Mouse (Mus musculus): Measurements from ENCODE around the gene Celsr3. TPM values are rescaled to one million over a fixed set of nuclear protein-coding genes. Genes with fewer than 3 reads are reported as not detected.

The Celsr3 gene
- polyA plus RNA-seq, 1 experiment = 2.1 TPM

DNA sequence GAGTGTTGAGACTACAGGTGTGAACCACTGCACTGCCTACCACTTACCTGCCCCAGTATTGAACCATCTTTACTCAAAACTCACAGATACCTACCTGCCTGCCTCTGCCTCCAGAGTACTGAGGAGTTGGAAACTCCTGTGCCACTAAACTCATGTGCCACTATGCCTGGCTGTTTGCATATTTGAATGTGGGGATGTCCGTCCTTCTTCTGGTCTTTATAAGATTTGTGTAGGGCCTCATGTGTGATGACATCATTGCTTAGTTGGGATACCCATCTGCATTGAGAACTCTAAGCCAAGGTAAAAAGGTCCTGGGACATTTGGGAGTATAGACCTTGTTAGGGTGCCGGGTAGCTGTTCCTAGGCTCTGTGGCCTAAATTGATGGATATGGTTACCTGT, 39.0 kb upstream of the Celsr3 start:
- Histone ChIP-seq H3K4me3 (ENCODE audit: insufficient read depth, low read length) (no peak overlapping the region), H3K27ac (ENCODE audit: insufficient read depth, low read depth, low read length) (no peak overlapping the region), H3K4me1 (ENCODE audit: control insufficient read depth, insufficient read depth, low read length) (peaks cover 14% of the 10 kb centered on the region)
- no peak for TF ChIP-seq CTCF (IDR thresholded peaks at IDR 0.05; ENCODE audit: low read depth, low read length)
- no peak for TF ChIP-seq POLR2A (IDR thresholded peaks at IDR 0.05; ENCODE audit: borderline replicate concordance, low read depth, low read length)

DNA sequence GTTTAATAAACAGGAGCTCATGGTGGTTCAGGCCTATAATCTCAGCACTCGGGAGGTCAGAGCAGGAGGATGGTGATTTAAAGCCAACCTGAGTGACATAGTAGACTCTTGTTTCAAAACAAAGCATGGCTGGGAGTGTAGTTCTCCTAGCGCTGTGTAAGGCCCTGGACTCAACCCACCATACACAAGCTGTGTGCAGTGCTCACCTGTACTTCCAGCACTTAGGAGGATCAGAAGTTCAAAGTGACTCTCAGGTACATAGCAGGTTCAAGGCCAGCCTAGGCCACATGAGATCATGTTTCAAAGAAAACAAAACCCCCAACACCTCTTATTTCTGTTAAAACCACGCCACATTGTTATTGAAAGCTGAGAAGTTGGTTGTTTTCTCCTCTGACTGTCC, 37.4 kb upstream of the Celsr3 start:
- TF ChIP-seq CTCF (IDR thresholded peaks at IDR 0.05; ENCODE audit: low read depth, low read length) (no peak), POLR2A (IDR thresholded peaks at IDR 0.05; ENCODE audit: borderline replicate concordance, low read depth, low read length) (no peak)
- no peak overlapping the region for H3K27ac ChIP-seq (ENCODE audit: insufficient read depth, low read depth, low read length)
- H3K4me1 ChIP-seq (ENCODE audit: control insufficient read depth, insufficient read depth, low read length) = peaks cover 20% of the 10 kb centered on the region
- H3K4me3 ChIP-seq (ENCODE audit: insufficient read depth, low read length) = no peak overlapping the region

DNA sequence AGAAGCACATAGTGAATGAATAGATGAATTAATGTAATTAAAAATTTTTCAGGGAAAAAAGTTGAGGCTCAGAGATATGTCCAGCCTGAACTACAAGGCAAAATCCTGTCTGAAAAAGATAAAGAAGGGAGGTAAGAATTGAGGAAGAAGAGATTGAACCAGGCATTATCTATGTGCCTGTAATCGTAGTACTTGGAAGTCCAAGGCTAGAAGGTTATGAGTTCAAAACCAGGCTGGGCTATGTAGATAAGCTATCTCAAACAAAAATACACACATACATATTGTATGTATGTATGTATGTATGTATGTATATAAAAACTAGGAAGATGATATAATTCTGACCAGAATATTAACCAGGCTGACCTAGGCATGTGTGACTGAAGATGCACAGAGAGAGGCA, 33.8 kb upstream of the Celsr3 start:
- no peak for TF ChIP-seq POLR2A (IDR thresholded peaks at IDR 0.05; ENCODE audit: borderline replicate concordance, low read depth, low read length)
- no peak for TF ChIP-seq CTCF (IDR thresholded peaks at IDR 0.05; ENCODE audit: low read depth, low read length)
- Histone ChIP-seq H3K4me1 (ENCODE audit: control insufficient read depth, insufficient read depth, low read length) (peaks cover 14% of the 10 kb centered on the region), H3K27ac (ENCODE audit: insufficient read depth, low read depth, low read length) (no peak overlapping the region), H3K4me3 (ENCODE audit: insufficient read depth, low read length) (no peak overlapping the region)

DNA sequence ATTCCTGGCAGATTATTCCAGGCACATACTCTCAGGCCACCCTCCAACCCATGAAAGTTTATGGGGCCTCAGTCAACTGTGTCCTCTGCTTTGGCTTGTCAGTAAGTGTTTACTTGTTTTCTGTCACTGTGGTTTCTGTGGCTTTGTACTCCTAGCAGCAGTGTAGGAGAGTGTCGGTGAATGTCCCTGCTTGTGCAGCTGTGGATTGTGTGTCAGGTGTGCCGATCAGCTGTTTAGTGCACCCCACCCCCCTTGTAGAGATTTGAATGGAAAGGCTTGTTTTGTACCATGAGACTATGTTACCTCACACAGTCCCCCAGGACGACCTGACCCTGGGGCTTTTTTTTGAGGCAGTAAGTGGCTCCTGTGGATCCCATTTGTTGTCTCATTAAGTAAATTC, 33.4 kb upstream of the Celsr3 start:
- no peak overlapping the region for H3K4me3 ChIP-seq (ENCODE audit: insufficient read depth, low read length)
- TF ChIP-seq CTCF (IDR thresholded peaks at IDR 0.05; ENCODE audit: low read depth, low read length) = no peak
- no peak for TF ChIP-seq POLR2A (IDR thresholded peaks at IDR 0.05; ENCODE audit: borderline replicate concordance, low read depth, low read length)
- no peak overlapping the region for H3K27ac ChIP-seq (ENCODE audit: insufficient read depth, low read depth, low read length)
- H3K4me1 ChIP-seq (ENCODE audit: control insufficient read depth, insufficient read depth, low read length) = peaks cover 14% of the 10 kb centered on the region

DNA sequence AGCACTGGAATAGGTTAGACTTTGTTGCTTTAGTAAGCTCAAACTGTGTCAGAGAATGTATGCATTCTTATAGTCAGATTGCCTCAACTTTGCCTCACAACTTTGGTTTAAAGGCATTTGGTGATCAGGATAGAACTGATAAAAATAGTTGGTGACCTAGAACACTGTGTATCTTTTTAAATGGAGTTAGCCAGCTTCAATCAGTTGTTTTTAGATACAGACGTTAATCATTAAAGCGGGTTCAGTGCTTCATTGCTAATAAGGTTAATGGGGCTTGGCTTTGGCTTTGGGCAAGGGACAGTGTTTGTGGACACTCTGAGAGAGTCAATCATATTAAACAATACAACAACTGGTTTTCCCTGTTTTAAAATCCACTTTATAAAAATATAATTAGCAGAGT, 30.8 kb upstream of the Celsr3 start:
- no peak overlapping the region for H3K27ac ChIP-seq (ENCODE audit: insufficient read depth, low read depth, low read length)
- peaks cover 14% of the 10 kb centered on the region for H3K4me1 ChIP-seq (ENCODE audit: control insufficient read depth, insufficient read depth, low read length)
- H3K4me3 ChIP-seq (ENCODE audit: insufficient read depth, low read length) = no peak overlapping the region
- TF ChIP-seq CTCF (IDR thresholded peaks at IDR 0.05; ENCODE audit: low read depth, low read length) (no peak), POLR2A (IDR thresholded peaks at IDR 0.05; ENCODE audit: borderline replicate concordance, low read depth, low read length) (no peak)

DNA sequence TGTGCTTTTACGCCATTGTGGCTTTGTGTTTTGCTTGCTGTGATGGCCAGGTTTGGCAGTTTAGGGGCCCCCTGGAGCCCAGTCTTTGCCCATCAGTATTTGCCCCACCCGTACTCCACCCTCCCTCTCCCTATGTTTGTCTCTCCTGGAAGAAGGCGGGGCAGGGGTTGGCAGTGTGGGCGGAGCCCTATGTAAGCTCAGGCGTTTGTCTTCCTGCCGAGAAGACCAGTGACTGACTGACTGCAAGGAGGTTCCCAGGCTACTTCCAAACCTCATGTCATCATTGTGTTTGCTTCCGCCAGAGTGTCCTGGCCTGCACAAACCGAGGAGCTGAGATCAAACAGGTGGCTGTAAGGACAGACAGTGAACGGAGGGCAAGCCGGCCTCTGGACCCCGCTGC, 30.4 kb upstream of the Celsr3 start:
- no peak for TF ChIP-seq CTCF (IDR thresholded peaks at IDR 0.05; ENCODE audit: low read depth, low read length)
- TF ChIP-seq POLR2A (IDR thresholded peaks at IDR 0.05; ENCODE audit: borderline replicate concordance, low read depth, low read length) = no peak
- H3K4me3 ChIP-seq (ENCODE audit: insufficient read depth, low read length) = no peak overlapping the region
- no peak overlapping the region for H3K27ac ChIP-seq (ENCODE audit: insufficient read depth, low read depth, low read length)
- H3K4me1 ChIP-seq (ENCODE audit: control insufficient read depth, insufficient read depth, low read length) = peaks cover 14% of the 10 kb centered on the region

DNA sequence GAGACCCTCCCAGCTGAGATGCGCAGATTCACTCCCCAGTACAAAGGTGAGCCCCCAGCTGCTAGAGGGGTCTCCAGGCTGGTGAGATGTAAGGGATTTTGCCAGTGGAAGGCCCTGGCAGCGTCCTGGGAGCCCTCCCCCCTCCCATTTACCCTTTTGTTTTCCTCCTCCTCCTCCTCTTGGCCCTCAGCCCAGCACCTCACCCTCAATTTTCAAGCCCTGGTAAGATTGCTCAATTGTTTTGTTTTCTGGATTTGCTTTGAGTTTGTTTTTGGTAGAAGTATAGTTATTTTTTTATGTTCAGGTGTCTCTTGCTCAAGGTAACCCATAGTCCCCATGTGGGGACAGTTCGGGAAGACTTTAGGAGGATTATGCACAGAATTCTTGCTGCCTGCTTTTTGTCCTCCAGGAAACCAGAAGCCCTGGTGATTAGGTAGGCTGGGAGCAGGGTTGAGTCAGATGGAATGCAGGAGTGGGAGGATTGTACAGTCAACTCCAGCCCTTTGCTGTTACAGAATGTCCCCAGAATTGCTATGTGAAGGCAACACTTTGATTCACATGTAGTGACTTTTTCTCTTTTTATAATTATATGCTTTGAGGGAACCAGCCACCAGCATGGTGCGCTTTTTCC, 29.7 kb upstream of the Celsr3 start:
- H3K4me3 ChIP-seq (ENCODE audit: insufficient read depth, low read length) = no peak overlapping the region
- peaks cover 14% of the 10 kb centered on the region for H3K4me1 ChIP-seq (ENCODE audit: control insufficient read depth, insufficient read depth, low read length)
- TF ChIP-seq POLR2A (IDR thresholded peaks at IDR 0.05; ENCODE audit: borderline replicate concordance, low read depth, low read length) (no peak), CTCF (IDR thresholded peaks at IDR 0.05; ENCODE audit: low read depth, low read length) (no peak)
- no peak overlapping the region for H3K27ac ChIP-seq (ENCODE audit: insufficient read depth, low read depth, low read length)

DNA sequence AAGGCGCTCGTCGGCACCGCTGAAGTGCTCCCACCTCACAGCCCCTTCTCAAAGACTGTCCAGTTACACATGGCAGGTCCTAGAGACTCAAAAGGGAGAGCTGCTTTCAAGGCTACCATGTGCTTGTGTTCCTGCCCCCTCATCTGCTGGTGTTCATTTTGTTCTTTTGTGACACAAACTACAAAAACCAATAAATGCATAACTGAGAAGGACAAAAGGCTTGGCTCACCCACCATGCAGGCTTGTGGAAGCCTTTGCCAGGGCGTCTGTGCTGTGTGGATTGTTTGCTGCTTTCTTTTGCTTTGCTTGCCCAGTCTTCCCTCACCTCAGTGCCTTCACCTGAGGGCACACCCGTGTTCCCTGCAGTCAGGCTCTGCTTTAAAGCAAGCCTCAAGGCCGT, 28.6 kb upstream of the Celsr3 start:
- Histone ChIP-seq H3K4me1 (ENCODE audit: control insufficient read depth, insufficient read depth, low read length) (peaks cover 14% of the 10 kb centered on the region), H3K4me3 (ENCODE audit: insufficient read depth, low read length) (no peak overlapping the region), H3K27ac (ENCODE audit: insufficient read depth, low read depth, low read length) (no peak overlapping the region)
- TF ChIP-seq POLR2A (IDR thresholded peaks at IDR 0.05; ENCODE audit: borderline replicate concordance, low read depth, low read length) (no peak), CTCF (IDR thresholded peaks at IDR 0.05; ENCODE audit: low read depth, low read length) (no peak)

DNA sequence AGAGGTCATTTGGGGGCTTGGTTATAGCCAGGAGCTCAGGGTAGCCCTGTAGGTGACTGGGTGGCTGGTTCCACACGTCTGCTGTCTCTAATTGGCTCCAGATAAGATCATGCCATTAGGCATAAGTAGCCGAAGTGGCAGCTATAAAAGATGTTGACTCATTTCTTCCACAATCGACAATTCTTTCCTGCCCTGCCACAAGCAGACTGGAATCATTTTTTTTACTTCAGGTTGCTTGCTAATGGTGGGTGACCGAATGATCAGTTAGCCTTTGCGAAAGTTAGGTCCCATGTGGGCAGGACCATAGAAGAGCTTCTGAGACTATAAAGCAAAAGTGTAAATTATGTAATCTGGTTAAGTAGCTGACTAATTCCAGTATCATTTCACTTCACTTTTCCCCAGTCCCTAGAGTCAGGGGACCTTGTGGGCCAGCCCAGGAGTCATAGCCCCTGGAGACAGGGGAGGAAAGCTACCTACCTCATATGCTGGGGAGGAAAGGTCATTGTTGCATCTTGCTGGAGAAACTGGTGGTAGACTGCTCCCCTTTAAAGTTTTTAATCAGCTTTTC, 27.5 kb upstream of the Celsr3 start:
- Histone ChIP-seq H3K27ac (ENCODE audit: insufficient read depth, low read depth, low read length) (no peak overlapping the region), H3K4me3 (ENCODE audit: insufficient read depth, low read length) (no peak overlapping the region), H3K4me1 (ENCODE audit: control insufficient read depth, insufficient read depth, low read length) (peaks cover 6% of the 10 kb centered on the region)
- TF ChIP-seq CTCF (IDR thresholded peaks at IDR 0.05; ENCODE audit: low read depth, low read length) (no peak), POLR2A (IDR thresholded peaks at IDR 0.05; ENCODE audit: borderline replicate concordance, low read depth, low read length) (no peak)

DNA sequence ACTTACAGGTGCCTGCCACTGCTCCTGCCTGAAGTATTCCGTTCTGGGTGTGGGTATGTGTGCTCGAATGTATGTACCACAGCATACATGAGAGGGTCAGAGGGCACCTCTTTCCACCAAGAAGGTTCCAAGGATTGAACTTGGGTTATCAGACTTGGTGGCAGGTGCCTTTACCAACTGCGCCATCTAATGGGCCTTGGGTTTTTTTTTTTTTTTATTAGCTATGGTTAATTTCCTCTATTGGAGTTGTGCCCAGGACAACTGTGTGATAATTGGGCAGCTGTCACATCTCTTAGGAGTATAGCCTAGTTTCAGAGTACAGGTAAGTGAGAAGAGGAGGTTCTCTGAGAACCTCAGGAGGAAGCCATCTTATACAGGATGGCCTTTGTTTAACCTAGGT, 26.6 kb upstream of the Celsr3 start:
- no peak overlapping the region for H3K27ac ChIP-seq (ENCODE audit: insufficient read depth, low read depth, low read length)
- H3K4me1 ChIP-seq (ENCODE audit: control insufficient read depth, insufficient read depth, low read length) = peaks cover 2% of the 10 kb centered on the region
- no peak overlapping the region for H3K4me3 ChIP-seq (ENCODE audit: insufficient read depth, low read length)
- no peak for TF ChIP-seq POLR2A (IDR thresholded peaks at IDR 0.05; ENCODE audit: borderline replicate concordance, low read depth, low read length)
- TF ChIP-seq CTCF (IDR thresholded peaks at IDR 0.05; ENCODE audit: low read depth, low read length) = no peak

All from bone marrow macrophage, adult 2 months (primary cell).